Mouse (Mus musculus): ENCODE data around the gene Sult2b1. TPM values are rescaled to one million over a fixed set of nuclear protein-coding genes. Genes with fewer than 3 reads are reported as not detected.

The Sult2b1 gene
- polyA plus RNA-seq, 1 experiment, result 1.4 TPM

Other genes starting within 250 kb of the Sult2b1 start
- gene Hsd17b14, start 229.8 kb downstream of the Sult2b1 start, polyA plus RNA-seq (2012; rRNA removed), result 1.4 and 3.4 TPM in 2 replicates
- 129 and 164 TPM in 2 replicates for gene Bcat2, start 214.5 kb downstream of the Sult2b1 start, polyA plus RNA-seq (2012; rRNA removed)
- 0.21 and 0.23 TPM in 2 replicates for gene Fgf21, start 169.2 kb downstream of the Sult2b1 start, polyA plus RNA-seq (2012; rRNA removed)
- 0.13 and 0.14 TPM in 2 replicates for gene Fut1, start 167.4 kb downstream of the Sult2b1 start, polyA plus RNA-seq (2012; rRNA removed)
- 0.38 and 0.40 TPM in 2 replicates for gene Izumo1, start 162.9 kb downstream of the Sult2b1 start, polyA plus RNA-seq (2012; rRNA removed)
- 34.6 and 43.6 TPM in 2 replicates for gene Rasip1, start 157.2 kb downstream of the Sult2b1 start, polyA plus RNA-seq (2012; rRNA removed)
- 9.0 and 9.6 TPM in 2 replicates for gene Mamstr, start 144.7 kb downstream of the Sult2b1 start, polyA plus RNA-seq (2012; rRNA removed)
- 8.6 and 9.1 TPM in 2 replicates for gene Fut2, start 118.3 kb downstream of the Sult2b1 start, polyA plus RNA-seq (2012; rRNA removed)
- 1.6 and 2.1 TPM in 2 replicates for gene Ntn5, start 100.6 kb downstream of the Sult2b1 start, polyA plus RNA-seq (2012; rRNA removed)
- 0.73 and 0.98 TPM in 2 replicates for gene Sec1, start 90.3 kb downstream of the Sult2b1 start, polyA plus RNA-seq (2012; rRNA removed)
- gene Car11, start 84.8 kb downstream of the Sult2b1 start, polyA plus RNA-seq (2012; rRNA removed), result 18.0 and 20.0 TPM in 2 replicates
- gene Dbp, start 79.6 kb downstream of the Sult2b1 start, polyA plus RNA-seq (2012; rRNA removed), result 92.6 and 115 TPM in 2 replicates
- gene Rpl18, start 69.2 kb downstream of the Sult2b1 start, polyA plus RNA-seq (2012; rRNA removed), result 1,751 and 1,782 TPM in 2 replicates
- gene Sphk2, start 66.7 kb downstream of the Sult2b1 start, polyA plus RNA-seq (2012; rRNA removed), result 88.6 and 89.2 TPM in 2 replicates
- 1.4 and 2.3 TPM in 2 replicates for gene Fam83e, start 63.5 kb downstream of the Sult2b1 start, polyA plus RNA-seq (2012; rRNA removed)
- not detected in 2 replicates for gene Spaca4, start 58.9 kb downstream of the Sult2b1 start, polyA plus RNA-seq (2012; rRNA removed)
- 14.7 and 15.5 TPM in 2 replicates for gene Lmtk3, start 931 bp downstream of the Sult2b1 start, polyA plus RNA-seq (2012; rRNA removed)
- gene Cyth2, start 29.9 kb upstream of the Sult2b1 start, polyA plus RNA-seq (2012; rRNA removed), result 53.4 and 103 TPM in 2 replicates
- 0.96 and 1.2 TPM in 2 replicates for gene Kcnj14, start 40.1 kb upstream of the Sult2b1 start, polyA plus RNA-seq (2012; rRNA removed)
- gene Grwd1, start 46.3 kb upstream of the Sult2b1 start, polyA plus RNA-seq (2012; rRNA removed), result 38.0 and 40.6 TPM in 2 replicates
- gene Kdelr1, start 88.1 kb upstream of the Sult2b1 start, polyA plus RNA-seq (2012; rRNA removed), result 330 and 392 TPM in 2 replicates
- gene Grin2d, start 93.7 kb upstream of the Sult2b1 start, polyA plus RNA-seq (2012; rRNA removed), result 4.1 and 7.2 TPM in 2 replicates
- 0.87 and 1.5 TPM in 2 replicates for gene Syngr4, start 112.0 kb upstream of the Sult2b1 start, polyA plus RNA-seq (2012; rRNA removed)
- gene Tmem143, start 112.3 kb upstream of the Sult2b1 start, polyA plus RNA-seq (2012; rRNA removed), result 50.4 and 51.3 TPM in 2 replicates
- 491 and 520 TPM in 2 replicates for gene Emp3, start 136.7 kb upstream of the Sult2b1 start, polyA plus RNA-seq (2012; rRNA removed)
- 19.9 and 20.0 TPM in 2 replicates for gene Ccdc114, start 139.4 kb upstream of the Sult2b1 start, polyA plus RNA-seq (2012; rRNA removed)
- gene Abcc6, start 245.6 kb upstream of the Sult2b1 start, polyA plus RNA-seq (2012; rRNA removed), result 1.4 and 1.8 TPM in 2 replicates
- gene Nomo1, start 249.0 kb upstream of the Sult2b1 start, polyA plus RNA-seq (2012; rRNA removed), result 39.9 and 46.6 TPM in 2 replicates